Mouse (Mus musculus) liver, embryonic 14.5 days (tissue): Measurements from ENCODE around the gene Scarf2.

Source experiments
- CTCF ChIP-seq: IDR thresholded peaks from 2 replicates; pipeline ENCODE4 v1.5.1; 2016; ENCODE audit warnings: antibody characterized with exemption, low read depth, control low read depth
- EP300 ChIP-seq: IDR thresholded peaks from 2 replicates; pipeline ENCODE4 v1.6.1; 2016; ENCODE audit warnings: antibody characterized with exemption, low read depth

GRCm38 (mm10) chr16:17803675-17804448, 6.8 kb downstream of the Scarf2 start:
- TF ChIP-seq CTCF (no peak), EP300 (no peak)
